Comparison of ENCODE assay signal across 8 mouse cellular contexts in genomic region chr8:120537818-120538396, GRCm38 (mm10). TPM values are rescaled to one million over a fixed set of nuclear protein-coding genes. Genes with fewer than 3 reads are reported as not detected.
DNase-seq lines count a peak whose midpoint lies in the region; ATAC-seq and TF ChIP-seq lines count a peak whose summit lies in the region.

No protein-coding gene starts in this region.

- no peak for TF ChIP-seq EP300 in lung, postnatal 0 days (IDR thresholded peaks at IDR 0.05)

- peaks cover 3% of the 10 kb centered on the region; the same call in 1 of the 2 replicates for H3K27me3 ChIP-seq in embryonic facial prominence, embryonic 11.5 days (ENCODE audit: control insufficient read depth, insufficient read depth, low read length)
- no peaks in the 10 kb centered on the region for H3K27me3 ChIP-seq in lung, postnatal 0 days (replicated peaks; ENCODE audit: insufficient read depth, low read length)

- peak overlapping the region; percentile 98 for H3K4me2 ChIP-seq in embryonic facial prominence, embryonic 11.5 days (ENCODE audit: low read depth, low read length)
- peak overlapping the region; percentile 98 for H3K4me2 ChIP-seq in lung, postnatal 0 days (replicated peaks; ENCODE audit: low read depth, low read length)

- no peaks in the 10 kb centered on the region for H3K36me3 ChIP-seq in embryonic facial prominence, embryonic 11.5 days (replicated peaks; ENCODE audit: control insufficient read depth, insufficient read depth, low read depth, low read length)
- H3K36me3 ChIP-seq in lung, postnatal 0 days (ENCODE audit: insufficient read depth, low read length) = no peaks in the 10 kb centered on the region

- H3K4me1 ChIP-seq in embryonic facial prominence, embryonic 11.5 days (ENCODE audit: control insufficient read depth, insufficient read depth, low read length) = peaks cover 49% of the 10 kb centered on the region
- peaks cover 33% of the 10 kb centered on the region for H3K4me1 ChIP-seq in lung, postnatal 0 days (ENCODE audit: insufficient read depth, low read depth, low read length)

- peak overlapping the region; percentile 61 for H3K9ac ChIP-seq in embryonic facial prominence, embryonic 11.5 days (replicated peaks; ENCODE audit: low read length)
- peak overlapping the region; percentile 63 for H3K9ac ChIP-seq in lung, postnatal 0 days (replicated peaks; ENCODE audit: low read depth)

- H3K27ac ChIP-seq in embryonic facial prominence, embryonic 11.5 days (replicated peaks; ENCODE audit: low read depth, low read length) = peak overlapping the region; percentile 84
- H3K27ac ChIP-seq in layer of hippocampus, adult 2 months = peak overlapping the region; percentile 99
- H3K27ac ChIP-seq in lung, postnatal 0 days (ENCODE audit: low read length) = peak overlapping the region; percentile 92

- no peak; the same call in 1 of the 2 replicates for TF ChIP-seq CTCF in layer of hippocampus, adult 2 months (conservative IDR thresholded peaks at IDR 0.05)
- TF ChIP-seq CTCF in lung, postnatal 0 days (IDR thresholded peaks at IDR 0.05) = no peak

- DNase-seq in 416B (ENCODE audit: low read depth) (peak; percentile 44), R1 (ENCODE audit: low read depth, low spot score) (peak; percentile 69)
- peak; percentile 74 for DNase-seq in embryonic facial prominence, embryonic 11.5 days (ENCODE audit: low spot score)
- DNase-seq in heart, postnatal 14 days = peak; percentile 63 to 66
- peak; percentile 63 to 67 for DNase-seq in layer of hippocampus, adult 2 months (ENCODE audit: low spot score in 2 of 2)
- peak; percentile 81 for DNase-seq in lung, postnatal 0 days (ENCODE audit: low spot score)
- peak; percentile 80 for DNase-seq in right cerebral cortex, postnatal 25 days

- 0% methylated on average over 42 of the region's 46 CpGs for WGBS in embryonic facial prominence, embryonic 11.5 days
- whole genome bisulfite sequencing in lung, postnatal 0 days = 1% methylated on average over 22 of the region's 46 CpGs

- H3K4me3 ChIP-seq in embryonic facial prominence, embryonic 11.5 days (ENCODE audit: low read depth, low read length) = peak overlapping the region; percentile 62
- H3K4me3 ChIP-seq in layer of hippocampus, adult 2 months = peak overlapping the region; percentile 60
- peak overlapping the region; percentile 58 for H3K4me3 ChIP-seq in lung, postnatal 0 days (ENCODE audit: low read depth, low read length)

- intact Hi-C loops in heart, postnatal 14 days (cut with DNase I) = no loop called here

- ATAC-seq in embryonic facial prominence, embryonic 11.5 days (replicated peaks; ENCODE audit: insufficient number of reproducible peaks, low FRiP score, low TSS enrichment, low read depth) = no peak
- peak; percentile 10 for ATAC-seq in lung, postnatal 0 days
- ATAC-seq in megakaryocyte-erythroid progenitor cell, adult 5-6 weeks (replicated peaks; ENCODE audit: low FRiP score, low TSS enrichment, poor library complexity, severe bottlenecking) = no peak

- H3K9me3 ChIP-seq in embryonic facial prominence, embryonic 11.5 days (replicated peaks; ENCODE audit: control insufficient read depth, low read length) = no peaks in the 10 kb centered on the region
- H3K9me3 ChIP-seq in lung, postnatal 0 days (ENCODE audit: low read length) = no peaks in the 10 kb centered on the region

RNA-seq across cellular contexts. Expression of gene Gins2, which starts 51.2 kb away (rescaled TPM):
- polyA plus RNA-seq in embryonic facial prominence, embryonic 11.5 days (2014; fragmentation: Nextera tagmentation; extraction: Ambion mirVana) = 127 and 132 TPM in 2 replicates
- total RNA-seq in heart, postnatal 14 days (2021) = 1 to 10 TPM; 3.2 to 6.4 TPM
- total RNA-seq in layer of hippocampus, adult 2 months (2021) = 1 to 10 TPM; 5.2 to 6.2 TPM
- polyA plus RNA-seq in lung, postnatal 0 days (2015; fragmentation: Nextera tagmentation; extraction: Ambion mirVana) = 10.9 and 13.4 TPM in 2 replicates
- 76.6 and 99.8 TPM in 2 replicates for total RNA-seq in megakaryocyte-erythroid progenitor cell, adult 5-6 weeks (2014; fragmentation: Nextera tagmentation)
- 43.8 and 62.0 TPM in 2 replicates for total RNA-seq in megakaryocyte-erythroid progenitor cell, adult 5-6 weeks (2017)

Comparison
In these comparisons a context has a peak if more than half of its experiments do, and no peak if none do; other contexts are left out.
1. RNA of gene Gins2, which starts 51.2 kb away (total RNA-seq): 43.8 to 99.8 TPM in megakaryocyte-erythroid progenitor cell, adult 5-6 weeks; 3.2 to 6.4 TPM in heart, postnatal 14 days and 5.2 to 6.2 TPM in layer of hippocampus, adult 2 months; every median in the first group is over 4 times any median in the second.
2. Peak in every context shown above with its lines, with median percentiles within 50 percentile points of each other: DNase-seq, H3K27ac ChIP-seq and H3K4me3 ChIP-seq.